Mouse (Mus musculus): ENCODE results near the gene Sntb2.

- TF ChIP-seq CTCF (IDR thresholded peaks at IDR 0.05; ENCODE audit: extremely low read depth, insufficient read depth, low read length) (peak; percentile 99), POLR2A (IDR thresholded peaks at IDR 0.05; ENCODE audit: extremely low read depth, insufficient read depth, low read length) (no peak)
Measured at GRCm38 (mm10) chr8:107002532-107002931, 67.0 kb downstream of the Sntb2 start.

All from cortical plate, adult 2 months (tissue).